Mouse (Mus musculus) stomach, embryonic 14.5 days (tissue): ENCODE data around the gene Mapk7. TPM values are rescaled to one million over a fixed set of nuclear protein-coding genes. Genes with fewer than 3 reads are reported as not detected.

Experiments
- ATAC-seq: fragments of 200-750 bp; cut with Nextera tagmentation; 2 replicates; pipeline ENCODE4 v1.8.0; 2017; ENCODE audit warnings: low read depth, moderate TSS enrichment; ENCODE audit not compliant: insufficient number of reproducible peaks, insufficient read depth, low FRiP score
- H3K27ac ChIP-seq: fragments of 300-500 bp; sonication (generic); 2 replicates; pipeline ENCODE4 v1.5.1; 2014; ENCODE audit warnings: mild to moderate bottlenecking, low read length, moderate library complexity, mixed read lengths
- H3K27me3 ChIP-seq: fragments of 300-500 bp; sonication (generic); 2 replicates; pipeline ENCODE4 v1.6.1; 2014; ENCODE audit warnings: low read length, control low read depth, mixed read lengths; ENCODE audit not compliant: control insufficient read depth, insufficient read depth
- H3K36me3 ChIP-seq: fragments of 300-500 bp; sonication (generic); 2 replicates; pipeline ENCODE4 v1.6.1; 2014; ENCODE audit warnings: mild to moderate bottlenecking, control low read depth, low read length, moderate library complexity, mixed read lengths; ENCODE audit not compliant: control insufficient read depth, insufficient read depth
- H3K4me1 ChIP-seq: fragments of 300-500 bp; sonication (generic); 2 replicates; pipeline ENCODE4 v1.6.1; 2014; ENCODE audit warnings: low read length, control low read depth, mixed read lengths; ENCODE audit not compliant: control insufficient read depth, insufficient read depth
- H3K4me2 ChIP-seq: fragments of 300-500 bp; sonication (generic); replicated peaks from 2 replicates; pipeline ENCODE4 v1.6.1; 2014; ENCODE audit warnings: low read depth, low read length, control low read depth
- H3K4me3 ChIP-seq: fragments of 300-500 bp; sonication (generic); 2 replicates; pipeline ENCODE4 v1.5.1; 2014; ENCODE audit warnings: low read depth, low read length, control low read depth
- H3K9ac ChIP-seq: fragments of 300-500 bp; sonication (generic); replicated peaks from 2 replicates; pipeline ENCODE4 v1.6.1; 2014; ENCODE audit warnings: low read depth, mild to moderate bottlenecking, control low read depth, low read length, moderate library complexity, mixed read lengths
- H3K9me3 ChIP-seq: fragments of 300-500 bp; sonication (generic); 2 replicates; pipeline ENCODE4 v1.6.1; 2016; ENCODE audit warnings: low read depth, low read length, control low read depth; ENCODE audit not compliant: control insufficient read depth
- WGBS: fragments of 180-500 bp; shearing (Covaris S2); extraction: QIAGEN DNeasy Blood & Tissue Kit; methylation state at CpG from one replicate; pipeline ENCODE4 v1.1.7; 2014; 5-methylcytosine and 5-hydroxymethylcytosine counted together
- polyA plus RNA-seq: library from polyadenylated mRNA; unstranded; fragments of >200 nt; fragmentation: Nextera tagmentation; extraction: Ambion mirVana; gene quantifications from 2 replicates; pipeline ENCODE4 v1.2.1, GENCODE M21; 2014

Gene Mapk7
- polyA plus RNA-seq, 1 experiment from 2014 or later, result 47.7 TPM

DNA sequence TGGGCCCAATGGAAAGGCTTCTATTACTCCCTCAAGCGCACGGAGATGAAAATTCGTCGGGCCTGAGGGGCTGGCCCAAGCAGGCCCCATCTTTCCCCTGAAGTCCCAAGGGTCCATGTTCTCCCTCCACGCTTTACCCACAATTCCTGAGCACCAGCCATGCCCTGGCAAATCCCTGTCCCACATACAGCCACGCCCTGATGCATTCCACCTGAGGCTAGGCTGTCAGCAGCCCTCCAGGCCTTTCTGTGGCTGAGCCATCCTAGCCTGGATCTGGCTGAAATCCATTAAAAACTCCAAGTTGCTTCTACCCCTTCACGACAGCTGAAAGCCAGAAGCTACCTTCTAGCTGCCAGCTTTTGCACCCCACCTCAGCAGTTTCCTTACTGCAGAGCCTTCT, 6.3 kb downstream of the Mapk7 start:
- Histone ChIP-seq H3K27ac (peak overlapping the region; percentile 1; the same call in 1 of the 2 replicates), H3K9me3 (no peaks in the 10 kb centered on the region), H3K27me3 (no peaks in the 10 kb centered on the region), H3K4me2 (no peak overlapping the region), H3K4me3 (no peak overlapping the region), H3K9ac (no peak overlapping the region), H3K36me3 (peaks cover 41% of the 10 kb centered on the region), H3K4me1 (peaks cover 24% of the 10 kb centered on the region)
- no peak for ATAC-seq
- WGBS, result 91% methylated on average over 7 of the region's 7 CpGs

DNA sequence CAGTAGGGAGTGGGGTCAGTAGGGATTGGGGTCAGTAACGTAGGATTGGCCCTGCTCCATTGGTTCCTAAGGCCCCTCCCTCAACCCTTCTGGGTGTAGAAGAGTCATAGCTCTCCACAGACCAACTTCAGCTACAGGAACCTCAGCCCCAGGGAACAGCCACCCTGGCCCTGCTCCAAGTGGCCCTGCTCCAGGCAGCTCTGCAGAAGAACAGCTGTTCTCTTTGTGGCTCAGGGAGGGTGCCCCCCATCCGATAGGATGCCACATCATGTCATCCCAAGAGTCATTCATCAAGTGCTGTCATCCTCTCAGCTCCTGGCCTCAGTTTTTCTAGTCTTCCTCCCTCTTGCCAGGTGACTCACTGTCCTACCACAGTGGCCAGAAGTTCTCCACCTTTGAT, 6.8 kb downstream of the Mapk7 start:
- H3K9me3 ChIP-seq, result no peaks in the 10 kb centered on the region
- H3K4me1 ChIP-seq, result peaks cover 19% of the 10 kb centered on the region
- WGBS, result 25% methylated on average over 2 of the region's 2 CpGs
- ATAC-seq, result no peak
- H3K4me2 ChIP-seq, result peak overlapping the region; percentile 67
- no peak overlapping the region; the same call in 1 of the 2 replicates for H3K27ac ChIP-seq
- no peak overlapping the region for H3K9ac ChIP-seq
- H3K4me3 ChIP-seq, result peak overlapping the region; percentile 44
- peaks cover 41% of the 10 kb centered on the region for H3K36me3 ChIP-seq
- no peaks in the 10 kb centered on the region for H3K27me3 ChIP-seq

DNA sequence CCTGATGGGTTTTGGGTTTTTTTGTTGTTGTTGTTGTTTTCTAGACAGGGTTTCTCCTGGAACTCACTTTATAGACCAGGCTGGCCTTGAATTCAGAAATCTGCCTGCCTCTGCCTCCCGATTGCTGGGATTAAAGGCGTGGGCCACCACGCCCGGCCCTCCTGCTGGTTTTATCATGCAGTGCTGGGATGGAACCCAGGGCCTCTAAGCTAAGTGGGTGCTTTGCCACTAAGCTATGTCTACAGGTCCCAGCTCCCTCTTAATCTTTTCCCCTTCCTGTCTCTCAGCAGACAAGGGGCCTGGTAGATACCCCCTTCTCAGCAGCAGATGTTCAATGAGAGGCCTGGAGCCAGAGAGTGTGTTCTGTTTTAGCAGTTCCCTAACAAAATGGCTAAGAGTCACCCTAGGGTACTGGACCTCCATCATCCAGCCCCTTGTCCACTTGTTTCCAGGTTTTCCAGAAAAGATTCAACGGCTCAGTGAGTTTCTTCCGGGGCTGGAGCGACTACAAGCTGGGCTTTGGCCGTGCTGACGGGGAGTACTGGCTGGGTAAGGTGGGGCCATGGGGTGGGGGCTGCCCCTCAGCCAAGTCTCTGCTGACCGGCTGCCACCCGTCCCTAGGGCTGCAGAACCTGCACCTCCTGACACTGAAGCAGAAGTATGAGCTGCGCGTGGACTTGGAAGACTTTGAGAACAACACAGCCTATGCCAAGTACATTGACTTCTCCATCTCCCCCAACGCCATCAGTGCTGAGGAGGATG, 7.6 kb downstream of the Mapk7 start:
- 80% methylated on average over 14 of the region's 14 CpGs for WGBS
- Histone ChIP-seq H3K36me3 (peaks cover 37% of the 10 kb centered on the region), H3K27me3 (no peaks in the 10 kb centered on the region), H3K4me2 (peak overlapping the region; percentile 67), H3K9me3 (no peaks in the 10 kb centered on the region), H3K4me1 (peaks cover 22% of the 10 kb centered on the region), H3K9ac (peak overlapping the region; percentile 66), H3K27ac (peak overlapping the region; percentile 99; the same call in 1 of the 2 replicates), H3K4me3 (peak overlapping the region; percentile 44)
- no peak for ATAC-seq

DNA sequence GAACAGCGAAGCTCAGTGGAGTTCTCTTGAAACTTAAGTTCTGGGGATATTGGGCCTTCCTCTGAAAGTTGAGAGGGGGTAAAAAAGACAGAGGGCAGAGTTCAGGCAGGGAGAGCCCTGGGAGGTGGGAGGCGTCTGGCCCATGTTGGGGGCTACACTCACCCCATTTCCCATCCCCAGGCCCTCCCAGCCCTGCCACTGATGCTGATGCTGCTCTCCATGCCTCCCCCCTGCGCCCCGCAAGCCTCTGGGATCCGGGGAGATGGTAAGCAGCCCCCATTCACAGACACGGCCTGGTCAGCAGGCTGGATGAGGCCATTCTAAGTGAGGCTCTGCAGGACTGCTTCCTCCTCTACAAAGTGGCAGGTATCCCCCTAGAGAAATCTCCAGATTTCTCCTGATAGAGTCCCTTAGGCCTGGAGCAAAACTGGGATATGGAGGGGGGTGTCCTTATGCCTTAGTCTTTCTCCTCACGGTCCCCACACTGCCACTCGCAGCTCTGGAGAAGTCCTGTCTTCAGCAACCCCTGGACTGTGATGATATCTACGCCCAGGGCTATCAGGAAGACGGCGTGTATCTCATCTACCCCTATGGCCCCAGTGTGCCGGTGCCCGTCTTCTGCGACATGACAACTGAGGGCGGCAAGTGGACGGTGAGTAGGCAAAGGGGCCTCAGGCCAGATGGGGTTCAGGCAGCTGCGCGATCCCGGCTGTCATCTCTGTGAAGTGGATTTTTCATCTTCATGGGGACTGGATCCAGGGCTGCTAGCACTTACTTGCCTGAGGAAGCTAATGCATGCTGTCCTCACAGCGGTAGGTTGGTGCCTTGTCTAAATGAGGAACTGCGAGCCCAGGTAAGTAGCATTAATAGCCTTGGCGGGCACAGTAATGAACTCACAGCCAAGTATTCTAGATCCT, 8.4 kb downstream of the Mapk7 start:
- WGBS, result 40% methylated on average over 22 of the region's 22 CpGs
- Histone ChIP-seq H3K9ac (peak overlapping the region; percentile 66), H3K27ac (peak overlapping the region; percentile 99), H3K4me3 (peak overlapping the region; percentile 44), H3K4me1 (peaks cover 27% of the 10 kb centered on the region), H3K9me3 (no peaks in the 10 kb centered on the region), H3K36me3 (peaks cover 28% of the 10 kb centered on the region), H3K27me3 (no peaks in the 10 kb centered on the region), H3K4me2 (peak overlapping the region; percentile 67)
- peak; percentile 24 for ATAC-seq

DNA sequence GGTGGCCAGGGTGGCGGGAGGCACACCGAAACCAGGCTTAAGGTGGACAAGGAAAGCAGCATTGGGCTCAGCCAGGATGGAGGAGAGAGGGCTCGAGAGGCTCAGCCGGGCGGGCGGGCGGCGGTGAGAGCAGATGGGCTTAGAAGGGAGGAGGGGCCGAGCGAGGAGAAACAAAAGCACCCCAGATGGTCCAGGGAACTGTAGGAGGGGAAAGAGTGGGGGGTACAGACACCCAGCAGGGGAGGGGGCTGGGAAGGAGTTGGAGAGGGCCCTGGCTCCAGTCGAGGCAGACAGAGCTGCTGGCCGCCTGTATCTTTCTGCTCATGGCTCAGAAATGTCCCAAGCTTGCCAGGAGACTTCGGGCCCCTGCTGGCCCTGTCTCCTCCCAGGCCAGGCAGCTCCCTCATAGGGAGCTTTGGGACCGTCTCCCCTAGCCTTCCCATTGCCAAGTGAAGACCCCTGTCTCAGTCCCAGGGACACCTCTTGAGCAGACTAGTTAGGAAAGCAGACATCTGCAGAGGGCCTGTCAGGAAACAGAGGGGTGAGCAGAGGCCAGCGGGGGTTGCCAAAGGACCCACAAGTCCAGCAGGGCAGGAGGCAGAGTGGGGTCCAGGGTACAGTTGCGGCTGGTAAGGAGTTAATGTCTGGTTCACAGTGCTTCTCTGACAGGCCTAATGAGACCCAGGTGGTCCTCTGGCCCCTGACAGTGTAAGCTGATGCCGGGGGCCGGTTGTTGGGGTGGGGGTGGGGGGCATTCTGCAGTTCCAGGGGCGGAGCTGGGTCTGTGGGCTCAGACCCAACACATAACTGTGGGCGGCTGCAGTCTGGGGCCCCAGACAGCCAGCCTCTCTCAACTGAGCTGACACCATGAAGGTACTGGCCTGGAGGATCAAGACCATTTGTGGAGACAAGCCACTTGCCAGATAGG, 9.3 kb downstream of the Mapk7 start, which contains the start of gene Mfap4:
Mfap4 (plus strand) TSS at position 819 of the 928 bp plus-strand sequence.
- Histone ChIP-seq H3K27ac (peak within 1 kb of the TSS; percentile 99), H3K36me3 (peaks cover 19% of the 10 kb centered on the region), H3K9me3 (no peaks in the 10 kb centered on the region), H3K9ac (peak within 1 kb of the TSS; percentile 66), H3K4me3 (peak within 1 kb of the TSS; percentile 44), H3K4me2 (peak within 1 kb of the TSS; percentile 67), H3K4me1 (peaks cover 29% of the 10 kb centered on the region), H3K27me3 (no peaks in the 10 kb centered on the region)
- WGBS, result 12% methylated on average over 20 of the region's 20 CpGs
- ATAC-seq, result peak; percentile 84; the same call in 1 of the 2 replicates

DNA sequence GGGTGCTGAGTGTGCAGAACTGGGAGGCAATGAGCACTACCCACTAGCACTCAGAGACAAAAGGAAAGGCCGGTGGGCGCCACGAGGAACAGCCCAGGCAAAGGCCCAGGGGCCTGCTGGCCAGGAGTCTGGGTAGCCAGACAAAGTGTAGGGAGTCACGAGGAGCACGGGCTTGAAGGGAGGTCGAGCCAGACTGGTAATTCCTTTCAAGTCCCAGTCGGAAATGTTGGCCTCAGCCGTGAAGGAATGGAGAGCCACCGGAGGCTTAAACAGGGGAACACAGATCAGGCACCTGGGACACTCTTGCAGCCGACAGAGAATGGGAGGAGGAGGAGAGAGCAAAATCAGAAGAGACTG, 10.0 kb downstream of the Mapk7 start:
- Histone ChIP-seq H3K4me1 (peaks cover 29% of the 10 kb centered on the region), H3K9ac (no peak overlapping the region), H3K27ac (peak overlapping the region; percentile 99), H3K4me3 (no peak overlapping the region), H3K36me3 (peaks cover 13% of the 10 kb centered on the region), H3K9me3 (no peaks in the 10 kb centered on the region), H3K4me2 (peak overlapping the region; percentile 30), H3K27me3 (no peaks in the 10 kb centered on the region)
- no peak for ATAC-seq
- WGBS, result 17% methylated on average over 10 of the region's 10 CpGs

DNA sequence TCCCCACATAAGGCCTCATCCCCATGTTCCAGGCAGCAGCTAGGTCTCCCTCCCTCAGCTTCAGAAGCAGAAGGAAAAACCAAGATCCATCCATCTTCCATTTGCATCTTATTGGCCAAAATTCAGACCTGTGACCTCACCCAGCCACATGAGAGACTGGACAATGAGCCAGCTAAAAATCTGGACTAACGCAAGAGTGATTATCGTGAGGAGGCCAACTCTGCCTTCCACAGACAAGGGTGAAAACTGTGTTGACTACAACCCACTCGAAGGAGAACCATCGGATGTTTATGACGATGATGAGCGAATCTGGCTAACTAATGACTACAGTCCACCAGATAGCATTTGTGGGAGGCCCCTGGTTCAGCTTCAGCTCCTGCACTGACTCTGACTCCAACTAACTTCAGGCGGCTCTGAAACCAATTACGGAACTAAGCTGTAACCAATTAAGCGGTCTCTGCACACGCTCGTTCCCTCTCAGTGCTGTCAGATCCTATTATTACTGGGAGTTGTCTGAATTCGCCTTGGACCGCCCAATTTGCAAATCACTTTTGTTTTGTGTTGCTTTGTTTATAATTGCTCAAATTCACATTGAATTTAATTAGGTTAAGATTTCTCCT, 10.9 kb downstream of the Mapk7 start:
- H3K9ac ChIP-seq, result no peak overlapping the region
- peaks cover 28% of the 10 kb centered on the region for H3K4me1 ChIP-seq
- no peak overlapping the region for H3K4me2 ChIP-seq
- H3K27ac ChIP-seq, result peak overlapping the region; percentile 99; the same call in 1 of the 2 replicates
- H3K4me3 ChIP-seq, result no peak overlapping the region
- WGBS, result 87% methylated on average over 13 of the region's 13 CpGs
- no peaks in the 10 kb centered on the region for H3K27me3 ChIP-seq
- peaks cover 5% of the 10 kb centered on the region for H3K36me3 ChIP-seq
- ATAC-seq, result no peak
- no peaks in the 10 kb centered on the region for H3K9me3 ChIP-seq
